Mouse (Mus musculus): ENCODE measurements at regions not wholly inside any gene's neighbourhood (a gene's known extent, or its start where the extent isn't known, plus 50 kb on each side); places are given as distances from the start of the nearest gene placed in this dataset.

- Histone ChIP-seq H3K27ac (ENCODE audit: low read depth, low read length) (no peak overlapping the region), H3K36me3 (ENCODE audit: control insufficient read depth, insufficient read depth, low read length) (no peaks in the 10 kb centered on the region), H3K4me1 (ENCODE audit: control insufficient read depth, insufficient read depth, low read depth, low read length) (no peaks in the 10 kb centered on the region), H3K27me3 (replicated peaks; ENCODE audit: control insufficient read depth, insufficient read depth, low read length) (no peaks in the 10 kb centered on the region), H3K9me3 (ENCODE audit: control insufficient read depth, low read length) (no peaks in the 10 kb centered on the region), H3K4me3 (ENCODE audit: low read length) (no peak overlapping the region), H3K4me2 (ENCODE audit: low read length) (no peak overlapping the region), H3K9ac (ENCODE audit: low read depth, low read length) (no peak overlapping the region)
- 95% methylated on average over 1 of the region's 1 CpGs for WGBS
- ATAC-seq = no peak
Measured at GRCm38 (mm10) chr15:28560035-28560434, 356.5 kb downstream of the Dnah5 start.

GRCm38 (mm10) chr15:28595294-28595693, 391.7 kb downstream of the Dnah5 start:
- H3K4me1 ChIP-seq (ENCODE audit: control insufficient read depth, insufficient read depth, low read depth, low read length) = no peaks in the 10 kb centered on the region
- ATAC-seq = no peak
- no peaks in the 10 kb centered on the region for H3K27me3 ChIP-seq (replicated peaks; ENCODE audit: control insufficient read depth, insufficient read depth, low read length)
- no peaks in the 10 kb centered on the region for H3K36me3 ChIP-seq (ENCODE audit: control insufficient read depth, insufficient read depth, low read length)
- no peak overlapping the region for H3K9ac ChIP-seq (ENCODE audit: low read depth, low read length)
- no peak overlapping the region for H3K4me3 ChIP-seq (ENCODE audit: low read length)
- H3K9me3 ChIP-seq (ENCODE audit: control insufficient read depth, low read length) = no peaks in the 10 kb centered on the region
- no peak overlapping the region for H3K4me2 ChIP-seq (ENCODE audit: low read length)
- H3K27ac ChIP-seq (ENCODE audit: low read depth, low read length) = no peak overlapping the region

GRCm38 (mm10) chr15:28595725-28596124, 392.2 kb downstream of the Dnah5 start:
- Histone ChIP-seq H3K4me2 (ENCODE audit: low read length) (no peak overlapping the region), H3K27me3 (replicated peaks; ENCODE audit: control insufficient read depth, insufficient read depth, low read length) (no peaks in the 10 kb centered on the region), H3K9me3 (ENCODE audit: control insufficient read depth, low read length) (no peaks in the 10 kb centered on the region), H3K27ac (ENCODE audit: low read depth, low read length) (no peak overlapping the region), H3K9ac (ENCODE audit: low read depth, low read length) (no peak overlapping the region), H3K4me1 (ENCODE audit: control insufficient read depth, insufficient read depth, low read depth, low read length) (no peaks in the 10 kb centered on the region), H3K36me3 (ENCODE audit: control insufficient read depth, insufficient read depth, low read length) (no peaks in the 10 kb centered on the region), H3K4me3 (ENCODE audit: low read length) (no peak overlapping the region)
- 72% methylated on average over 4 of the region's 4 CpGs for WGBS
- no peak for ATAC-seq

GRCm38 (mm10) chr15:28600132-28600531, 396.6 kb downstream of the Dnah5 start:
- Histone ChIP-seq H3K36me3 (ENCODE audit: control insufficient read depth, insufficient read depth, low read length) (no peaks in the 10 kb centered on the region), H3K27me3 (replicated peaks; ENCODE audit: control insufficient read depth, insufficient read depth, low read length) (no peaks in the 10 kb centered on the region), H3K27ac (ENCODE audit: low read depth, low read length) (no peak overlapping the region), H3K4me3 (ENCODE audit: low read length) (no peak overlapping the region), H3K9ac (ENCODE audit: low read depth, low read length) (no peak overlapping the region), H3K4me2 (ENCODE audit: low read length) (no peak overlapping the region), H3K9me3 (ENCODE audit: control insufficient read depth, low read length) (no peaks in the 10 kb centered on the region), H3K4me1 (ENCODE audit: control insufficient read depth, insufficient read depth, low read depth, low read length) (no peaks in the 10 kb centered on the region)
- 62% methylated on average over 5 of the region's 5 CpGs for WGBS
- ATAC-seq = no peak

GRCm38 (mm10) chr15:28615662-28616061, 412.1 kb downstream of the Dnah5 start:
- Histone ChIP-seq H3K9ac (ENCODE audit: low read depth, low read length) (no peak overlapping the region), H3K4me2 (ENCODE audit: low read length) (no peak overlapping the region), H3K4me3 (ENCODE audit: low read length) (no peak overlapping the region), H3K4me1 (ENCODE audit: control insufficient read depth, insufficient read depth, low read depth, low read length) (no peaks in the 10 kb centered on the region), H3K27ac (ENCODE audit: low read depth, low read length) (no peak overlapping the region), H3K9me3 (ENCODE audit: control insufficient read depth, low read length) (no peaks in the 10 kb centered on the region), H3K27me3 (replicated peaks; ENCODE audit: control insufficient read depth, insufficient read depth, low read length) (no peaks in the 10 kb centered on the region), H3K36me3 (ENCODE audit: control insufficient read depth, insufficient read depth, low read length) (no peaks in the 10 kb centered on the region)
- ATAC-seq = peak; percentile 64; the same call in 1 of the 2 replicates
- 73% methylated on average over 3 of the region's 3 CpGs for WGBS

GRCm38 (mm10) chr15:28640349-28640748, 436.8 kb downstream of the Dnah5 start:
- Histone ChIP-seq H3K27me3 (replicated peaks; ENCODE audit: control insufficient read depth, insufficient read depth, low read length) (no peaks in the 10 kb centered on the region), H3K4me3 (ENCODE audit: low read length) (no peak overlapping the region), H3K4me1 (ENCODE audit: control insufficient read depth, insufficient read depth, low read depth, low read length) (no peaks in the 10 kb centered on the region), H3K9ac (ENCODE audit: low read depth, low read length) (no peak overlapping the region), H3K4me2 (ENCODE audit: low read length) (no peak overlapping the region), H3K36me3 (ENCODE audit: control insufficient read depth, insufficient read depth, low read length) (no peaks in the 10 kb centered on the region), H3K9me3 (ENCODE audit: control insufficient read depth, low read length) (no peaks in the 10 kb centered on the region), H3K27ac (ENCODE audit: low read depth, low read length) (no peak overlapping the region)
- 44% methylated on average over 3 of the region's 3 CpGs for WGBS
- ATAC-seq = no peak

GRCm38 (mm10) chr15:28645122-28645521, 441.6 kb downstream of the Dnah5 start:
- H3K27me3 ChIP-seq (replicated peaks; ENCODE audit: control insufficient read depth, insufficient read depth, low read length) = no peaks in the 10 kb centered on the region
- H3K4me3 ChIP-seq (ENCODE audit: low read length) = no peak overlapping the region
- H3K4me1 ChIP-seq (ENCODE audit: control insufficient read depth, insufficient read depth, low read depth, low read length) = no peaks in the 10 kb centered on the region
- H3K9me3 ChIP-seq (ENCODE audit: control insufficient read depth, low read length) = no peaks in the 10 kb centered on the region
- H3K4me2 ChIP-seq (ENCODE audit: low read length) = no peak overlapping the region
- 14% methylated on average over 1 of the region's 1 CpGs for WGBS
- no peaks in the 10 kb centered on the region for H3K36me3 ChIP-seq (ENCODE audit: control insufficient read depth, insufficient read depth, low read length)
- no peak for ATAC-seq
- no peak overlapping the region for H3K27ac ChIP-seq (ENCODE audit: low read depth, low read length)
- no peak overlapping the region for H3K9ac ChIP-seq (ENCODE audit: low read depth, low read length)

GRCm38 (mm10) chr15:28653996-28654395, 450.4 kb downstream of the Dnah5 start:
- Histone ChIP-seq H3K4me1 (ENCODE audit: control insufficient read depth, insufficient read depth, low read depth, low read length) (no peaks in the 10 kb centered on the region), H3K27ac (ENCODE audit: low read depth, low read length) (no peak overlapping the region), H3K9me3 (ENCODE audit: control insufficient read depth, low read length) (no peaks in the 10 kb centered on the region), H3K4me3 (ENCODE audit: low read length) (no peak overlapping the region), H3K9ac (ENCODE audit: low read depth, low read length) (no peak overlapping the region), H3K4me2 (ENCODE audit: low read length) (no peak overlapping the region), H3K36me3 (ENCODE audit: control insufficient read depth, insufficient read depth, low read length) (no peaks in the 10 kb centered on the region), H3K27me3 (replicated peaks; ENCODE audit: control insufficient read depth, insufficient read depth, low read length) (no peaks in the 10 kb centered on the region)
- ATAC-seq = no peak
- 55% methylated on average over 3 of the region's 3 CpGs for WGBS

- Histone ChIP-seq H3K27ac (ENCODE audit: low read depth, low read length) (no peak overlapping the region), H3K9me3 (ENCODE audit: control insufficient read depth, low read length) (no peaks in the 10 kb centered on the region), H3K36me3 (ENCODE audit: control insufficient read depth, insufficient read depth, low read length) (no peaks in the 10 kb centered on the region), H3K4me1 (ENCODE audit: control insufficient read depth, insufficient read depth, low read depth, low read length) (no peaks in the 10 kb centered on the region), H3K4me2 (ENCODE audit: low read length) (no peak overlapping the region), H3K27me3 (replicated peaks; ENCODE audit: control insufficient read depth, insufficient read depth, low read length) (no peaks in the 10 kb centered on the region), H3K9ac (ENCODE audit: low read depth, low read length) (no peak overlapping the region), H3K4me3 (ENCODE audit: low read length) (no peak overlapping the region)
- ATAC-seq = peak; percentile 54; the same call in 1 of the 2 replicates
- 86% methylated on average over 6 of the region's 6 CpGs for WGBS
Measured at GRCm38 (mm10) chr15:28663847-28664602, 460.5 kb downstream of the Dnah5 start.
